Mouse (Mus musculus) hindbrain, embryonic 16.5 days (tissue): Measurements from ENCODE around the gene Rnf214. TPM values are rescaled to one million over a fixed set of nuclear protein-coding genes. Genes with fewer than 3 reads are reported as not detected.

ENCODE experiments used
- ATAC-seq: fragments of 200-750 bp; cut with Nextera tagmentation; 2 replicates; pipeline ENCODE4 v1.8.0; 2017; ENCODE audit warnings: moderate TSS enrichment, moderate library complexity
- H3K27ac ChIP-seq: fragments of 300-500 bp; sonication (generic); 2 replicates; pipeline ENCODE4 v1.5.1; 2014; ENCODE audit warnings: low read depth, mild to moderate bottlenecking, control low read depth, low read length, moderate library complexity
- H3K27me3 ChIP-seq: fragments of 300-500 bp; sonication (generic); replicated peaks from 2 replicates; pipeline ENCODE4 v1.6.1; 2014; ENCODE audit warnings: low read length; ENCODE audit not compliant: control insufficient read depth, insufficient read depth
- H3K36me3 ChIP-seq: fragments of 300-500 bp; sonication (generic); 2 replicates; pipeline ENCODE4 v1.6.1; 2014; ENCODE audit warnings: mild to moderate bottlenecking, low read length, moderate library complexity, mixed read lengths; ENCODE audit not compliant: control insufficient read depth, insufficient read depth
- H3K4me1 ChIP-seq: fragments of 300-500 bp; sonication (generic); 2 replicates; pipeline ENCODE4 v1.6.1; 2014; ENCODE audit warnings: low read depth, low read length; ENCODE audit not compliant: control insufficient read depth, insufficient read depth
- H3K4me2 ChIP-seq: fragments of 300-500 bp; sonication (generic); 2 replicates; pipeline ENCODE4 v1.6.1; 2014; ENCODE audit warnings: mild to moderate bottlenecking, low read length, control low read depth, moderate library complexity
- H3K4me3 ChIP-seq: fragments of 300-500 bp; sonication (generic); 2 replicates; pipeline ENCODE4 v1.5.1; 2014; ENCODE audit warnings: mild to moderate bottlenecking, low read length, control low read depth, moderate library complexity
- H3K9ac ChIP-seq: fragments of 300-500 bp; sonication (generic); 2 replicates; pipeline ENCODE4 v1.6.1; 2014; ENCODE audit warnings: low read depth, mild to moderate bottlenecking, control low read depth, low read length, moderate library complexity
- H3K9me3 ChIP-seq: fragments of 300-500 bp; sonication (generic); 2 replicates; pipeline ENCODE4 v1.6.1; 2014; ENCODE audit warnings: mild to moderate bottlenecking, low read length, moderate library complexity; ENCODE audit not compliant: control insufficient read depth
- WGBS: fragments of 180-500 bp; shearing (Covaris S2); extraction: QIAGEN DNeasy Blood & Tissue Kit; methylation state at CpG from one replicate; pipeline ENCODE4 v1.1.7; 2014; 5-methylcytosine and 5-hydroxymethylcytosine counted together
- polyA plus RNA-seq: library from polyadenylated mRNA; unstranded; fragments of >200 nt; fragmentation: Nextera tagmentation; extraction: Ambion mirVana; gene quantifications from 2 replicates; pipeline ENCODE4 v1.2.1, GENCODE M21; 2015

Gene Rnf214
- polyA plus RNA-seq, 1 experiment from 2014 or later = 79.7 TPM

DNA sequence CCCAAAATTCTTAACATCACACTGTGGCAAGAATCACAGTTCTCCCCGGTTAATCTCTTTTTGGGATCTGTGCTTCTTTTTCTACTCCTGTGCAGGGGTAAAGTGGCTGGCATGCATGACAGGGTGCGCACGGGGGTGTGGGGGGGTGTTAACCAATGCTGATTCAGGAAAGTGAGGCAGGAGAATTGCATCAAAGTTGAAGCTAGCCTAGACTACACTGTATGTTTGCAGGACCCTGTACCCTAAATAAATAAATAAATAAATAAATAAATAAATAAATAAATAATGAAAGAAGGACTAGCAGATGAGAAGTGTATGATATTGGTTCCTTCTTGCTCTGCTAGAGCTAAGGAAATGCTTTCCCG, 68.7 kb downstream of the Rnf214 start:
- no peak for ATAC-seq
- H3K27me3 ChIP-seq = no peaks in the 10 kb centered on the region
- H3K27ac ChIP-seq = no peak overlapping the region
- peak overlapping the region; percentile 41; the same call in 1 of the 2 replicates for H3K4me2 ChIP-seq
- H3K4me1 ChIP-seq = peaks cover 35% of the 10 kb centered on the region
- peak overlapping the region; percentile 90 for H3K4me3 ChIP-seq
- H3K9ac ChIP-seq = no peak overlapping the region; the same call in 1 of the 2 replicates
- no peaks in the 10 kb centered on the region for H3K36me3 ChIP-seq
- no peaks in the 10 kb centered on the region for H3K9me3 ChIP-seq
- WGBS = 19% methylated on average over 4 of the region's 4 CpGs

- Histone ChIP-seq H3K27ac (no peak overlapping the region), H3K27me3 (no peaks in the 10 kb centered on the region), H3K9me3 (no peaks in the 10 kb centered on the region), H3K4me1 (no peaks in the 10 kb centered on the region), H3K36me3 (no peaks in the 10 kb centered on the region), H3K4me3 (no peak overlapping the region), H3K4me2 (no peak overlapping the region), H3K9ac (no peak overlapping the region)
- no peak for ATAC-seq
- WGBS = 87% methylated on average over 2 of the region's 2 CpGs
These were observed 73.2 kb downstream of the Rnf214 start for GRCm38 (mm10) chr9:45833461-45833860.

- H3K27ac ChIP-seq = no peak overlapping the region
- no peaks in the 10 kb centered on the region for H3K27me3 ChIP-seq
- no peaks in the 10 kb centered on the region for H3K4me1 ChIP-seq
- H3K4me2 ChIP-seq = no peak overlapping the region
- no peak for ATAC-seq
- no peak overlapping the region for H3K4me3 ChIP-seq
- no peaks in the 10 kb centered on the region for H3K36me3 ChIP-seq
- H3K9ac ChIP-seq = no peak overlapping the region
- no peaks in the 10 kb centered on the region for H3K9me3 ChIP-seq
- 93% methylated on average over 2 of the region's 2 CpGs for WGBS
These were observed 73.8 kb downstream of the Rnf214 start for GRCm38 (mm10) chr9:45832898-45833297.

DNA sequence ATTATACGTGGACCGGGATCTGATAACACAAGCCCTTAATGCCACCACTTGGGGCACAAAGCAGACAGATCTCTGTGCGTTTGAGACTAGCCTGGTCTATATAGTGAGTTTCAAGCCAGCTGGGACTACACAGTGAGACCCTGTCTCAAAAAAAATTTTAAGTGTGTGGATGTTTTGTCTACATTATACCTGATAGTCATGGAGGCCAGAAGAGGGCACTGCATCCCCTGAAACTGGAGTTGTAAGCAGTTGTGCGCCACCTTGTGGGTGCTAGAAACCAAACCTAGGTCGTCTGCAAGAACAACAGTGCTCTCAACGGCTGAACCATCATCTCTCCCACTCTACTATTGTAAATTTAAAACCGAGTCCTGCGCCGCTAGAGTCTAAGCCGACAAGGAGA, 77.6 kb downstream of the Rnf214 start:
- 25% methylated on average over 10 of the region's 10 CpGs for WGBS
- ATAC-seq = peak; percentile 25

GRCm38 (mm10) chr9:45828291-45828963, 78.3 kb downstream of the Rnf214 start, which contains the start of gene Cep164:
TSS of gene Cep164 (minus strand) at chr9:45828691.
- Histone ChIP-seq H3K27ac (peak within 1 kb of the TSS; percentile 79), H3K27me3 (no peaks in the 10 kb centered on the region), H3K4me1 (peaks cover 5% of the 10 kb centered on the region), H3K9me3 (no peaks in the 10 kb centered on the region), H3K9ac (peak within 1 kb of the TSS; percentile 70), H3K4me2 (peak within 1 kb of the TSS; percentile 88), H3K4me3 (peak within 1 kb of the TSS; percentile 61), H3K36me3 (no peaks in the 10 kb centered on the region)
- ATAC-seq = peak; percentile 97
- WGBS = 0% methylated on average over 29 of the region's 31 CpGs

More for the DNA sequence above, 77.6 kb downstream of the Rnf214 start:
- H3K27me3 ChIP-seq = no peaks in the 10 kb centered on the region
- no peak overlapping the region for H3K27ac ChIP-seq
- no peak overlapping the region for H3K9ac ChIP-seq
- H3K4me2 ChIP-seq = peak overlapping the region; percentile 88
- H3K4me1 ChIP-seq = peaks cover 5% of the 10 kb centered on the region
- no peaks in the 10 kb centered on the region for H3K9me3 ChIP-seq
- H3K4me3 ChIP-seq = peak overlapping the region; percentile 61
- H3K36me3 ChIP-seq = no peaks in the 10 kb centered on the region

- Histone ChIP-seq H3K36me3 (no peaks in the 10 kb centered on the region), H3K27me3 (no peaks in the 10 kb centered on the region), H3K9ac (peak overlapping the region; percentile 70), H3K4me1 (peaks cover 5% of the 10 kb centered on the region), H3K9me3 (no peaks in the 10 kb centered on the region), H3K4me3 (peak overlapping the region; percentile 61), H3K4me2 (peak overlapping the region; percentile 88), H3K27ac (peak overlapping the region; percentile 79)
- ATAC-seq = peak; percentile 38
- 8% methylated on average over 19 of the region's 23 CpGs for WGBS
These were observed 78.9 kb downstream of the Rnf214 start for GRCm38 (mm10) chr9:45827663-45828290.

DNA sequence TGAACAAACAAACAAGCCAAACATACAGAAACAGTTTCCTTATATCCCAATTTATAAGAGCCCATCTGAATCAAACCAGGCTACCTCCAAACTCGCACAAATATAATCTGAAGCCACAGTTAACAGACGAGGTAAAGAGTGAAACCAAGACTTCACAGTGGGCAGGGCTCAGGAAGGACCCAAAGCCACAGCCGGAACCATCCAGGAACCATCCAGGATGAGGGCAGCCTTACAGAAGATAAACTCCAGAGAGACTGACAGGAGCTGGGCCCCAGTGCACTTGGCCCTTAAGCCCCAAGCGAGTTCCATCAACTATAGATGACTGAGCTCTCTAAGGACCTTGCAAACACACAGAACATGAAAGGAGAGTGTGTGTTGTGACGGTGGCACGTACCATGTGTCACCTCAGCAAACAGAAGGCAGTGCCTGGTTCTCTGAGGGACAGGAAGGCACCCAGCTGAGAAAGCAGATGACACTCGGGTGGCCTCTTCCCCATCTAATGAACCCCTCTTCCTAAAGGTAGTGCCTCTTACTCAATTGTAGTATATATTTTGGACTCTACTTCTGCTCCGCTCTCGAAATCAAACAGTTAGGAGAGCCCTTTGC, 88.2 kb downstream of the Rnf214 start:
- ATAC-seq = no peak
- no peak overlapping the region for H3K27ac ChIP-seq
- no peak overlapping the region for H3K9ac ChIP-seq
- no peak overlapping the region for H3K4me3 ChIP-seq
- no peak overlapping the region for H3K4me2 ChIP-seq
- H3K36me3 ChIP-seq = 0 out of 2 replicates have a peak, but pooled peaks cover 2% of the 10 kb centered on the region
- WGBS = 86% methylated on average over 9 of the region's 9 CpGs
- H3K27me3 ChIP-seq = no peaks in the 10 kb centered on the region
- no peaks in the 10 kb centered on the region for H3K4me1 ChIP-seq
- no peaks in the 10 kb centered on the region for H3K9me3 ChIP-seq

- WGBS = 93% methylated on average over 10 of the region's 10 CpGs
These were observed 91.2 kb downstream of the Rnf214 start for GRCm38 (mm10) chr9:45815525-45815924.

DNA sequence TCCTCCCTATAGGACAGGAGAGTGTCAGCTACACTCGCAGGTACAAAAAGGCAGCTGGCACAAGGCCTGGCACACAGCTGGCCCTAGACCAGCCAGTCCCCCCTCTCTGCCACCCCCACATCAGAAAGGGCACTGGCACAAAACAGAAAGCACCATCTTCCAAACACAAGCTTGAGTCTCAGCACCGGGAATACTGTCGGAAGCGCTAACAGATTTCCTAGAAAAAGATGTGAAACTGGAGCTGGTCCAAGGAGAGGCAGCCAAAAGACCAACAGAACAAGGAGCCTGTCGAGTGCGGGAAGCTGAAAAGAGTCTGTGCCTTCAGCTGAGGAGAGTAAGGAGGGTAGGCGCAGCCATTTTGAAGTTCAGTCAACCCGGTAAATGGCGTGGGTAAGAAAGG, 91.6 kb downstream of the Rnf214 start:
- WGBS = 64% methylated on average over 9 of the region's 9 CpGs
- no peaks in the 10 kb centered on the region for H3K4me1 ChIP-seq
- H3K9ac ChIP-seq = no peak overlapping the region
- no peaks in the 10 kb centered on the region for H3K27me3 ChIP-seq
- no peak overlapping the region for H3K4me2 ChIP-seq
- H3K9me3 ChIP-seq = no peaks in the 10 kb centered on the region
- H3K36me3 ChIP-seq = 0 out of 2 replicates have a peak, but pooled peaks cover 2% of the 10 kb centered on the region
- H3K27ac ChIP-seq = 0 out of 2 replicates have a peak overlapping the region, but pooled peaks have one; percentile 21
- H3K4me3 ChIP-seq = no peak overlapping the region
- peak; percentile 40; the same call in 1 of the 2 replicates for ATAC-seq

More at GRCm38 (mm10) chr9:45815525-45815924, 91.2 kb downstream of the Rnf214 start:
- H3K9ac ChIP-seq = no peak overlapping the region
- 0 out of 2 replicates have a peak, but pooled peaks cover 2% of the 10 kb centered on the region for H3K36me3 ChIP-seq
- H3K27me3 ChIP-seq = no peaks in the 10 kb centered on the region
- H3K4me2 ChIP-seq = no peak overlapping the region
- H3K27ac ChIP-seq = 0 out of 2 replicates have a peak overlapping the region, but pooled peaks have one; percentile 21
- ATAC-seq = 0 out of 2 replicates have a peak, but pooled peaks have one; percentile 30
- no peaks in the 10 kb centered on the region for H3K9me3 ChIP-seq
- H3K4me1 ChIP-seq = no peaks in the 10 kb centered on the region
- no peak overlapping the region for H3K4me3 ChIP-seq
